Mouse (Mus musculus) liver, embryonic 16.5 days (tissue): ENCODE data around the gene Zp1. TPM values are rescaled to one million over a fixed set of nuclear protein-coding genes. Genes with fewer than 3 reads are reported as not detected.

ENCODE experiments used
- ATAC-seq: fragments of 200-750 bp; cut with Nextera tagmentation; 2 replicates; pipeline ENCODE4 v1.8.0; 2017; ENCODE audit warnings: low read depth, mild to moderate bottlenecking, moderate number of reproducible peaks, moderate library complexity
- H3K27ac ChIP-seq: fragments of 300-500 bp; sonication (generic); 2 replicates; pipeline ENCODE4 v1.5.1; 2014; ENCODE audit warnings: mild to moderate bottlenecking, low read length
- H3K27me3 ChIP-seq: fragments of 300-500 bp; sonication (generic); 2 replicates; pipeline ENCODE4 v1.6.1; 2014; ENCODE audit warnings: low read depth, low read length, mixed read lengths; ENCODE audit not compliant: control insufficient read depth, insufficient read depth
- H3K36me3 ChIP-seq: fragments of 300-500 bp; sonication (generic); 2 replicates; pipeline ENCODE4 v1.6.1; 2014; ENCODE audit warnings: mild to moderate bottlenecking; ENCODE audit not compliant: control insufficient read depth, insufficient read depth
- H3K4me1 ChIP-seq: fragments of 300-500 bp; sonication (generic); 2 replicates; pipeline ENCODE4 v1.6.1; 2014; ENCODE audit warnings: low read depth, low read length, mixed read lengths; ENCODE audit not compliant: control insufficient read depth
- H3K4me2 ChIP-seq: fragments of 300-500 bp; sonication (generic); 2 replicates; pipeline ENCODE4 v1.6.1; 2014; ENCODE audit warnings: low read depth, low read length, mixed read lengths
- H3K4me3 ChIP-seq: fragments of 300-500 bp; sonication (generic); 2 replicates; pipeline ENCODE4 v1.5.1; 2014; ENCODE audit warnings: low read depth, mild to moderate bottlenecking, low read length
- H3K9ac ChIP-seq: fragments of 300-500 bp; sonication (generic); 2 replicates; pipeline ENCODE4 v1.6.1; 2014; ENCODE audit warnings: low read depth, low read length
- H3K9me3 ChIP-seq: fragments of 300-500 bp; sonication (generic); replicated peaks from 2 replicates; pipeline ENCODE4 v1.6.1; 2016; ENCODE audit warnings: low read length; ENCODE audit not compliant: control insufficient read depth
- WGBS: fragments of 180-500 bp; shearing (Covaris S2); extraction: QIAGEN DNeasy Blood & Tissue Kit; methylation state at CpG from one replicate; pipeline ENCODE4 v1.1.7; 2014; ENCODE audit not compliant: insufficient replicate concordance; 5-methylcytosine and 5-hydroxymethylcytosine counted together
- polyA plus RNA-seq: library from polyadenylated mRNA; unstranded; fragments of >200 nt; fragmentation: Nextera tagmentation; extraction: Ambion mirVana; gene quantifications from 2 replicates; pipeline ENCODE4 v1.2.1, GENCODE M21; 2015

Zp1 gene
- polyA plus RNA-seq, 1 experiment from 2014 or later: not detected

DNA sequence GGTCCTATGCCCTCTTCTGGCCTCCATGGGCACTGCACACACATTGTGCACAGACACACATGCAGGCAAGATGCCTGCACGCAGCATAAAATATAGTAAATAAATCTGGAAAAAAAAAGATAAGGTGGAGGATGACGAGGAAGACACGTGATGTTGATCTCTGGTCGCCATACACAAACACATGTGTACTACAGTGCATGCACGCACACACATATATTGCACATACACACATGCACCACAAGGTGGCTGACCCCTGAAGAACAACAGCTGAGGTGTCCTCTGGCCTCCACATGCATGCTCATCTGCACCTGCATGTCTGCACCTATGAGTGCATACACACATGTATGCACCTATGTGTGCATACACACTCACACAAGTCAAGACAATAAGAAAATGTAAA lies 15.6 kb upstream of the Zp1 start:
- H3K27me3 ChIP-seq: no peaks in the 10 kb centered on the region
- no peak for ATAC-seq
- no peak overlapping the region for H3K4me2 ChIP-seq
- H3K4me1 ChIP-seq: peaks cover 21% of the 10 kb centered on the region
- H3K4me3 ChIP-seq: no peak overlapping the region
- no peaks in the 10 kb centered on the region for H3K36me3 ChIP-seq
- 67% methylated on average over 5 of the region's 5 CpGs for WGBS
- H3K9ac ChIP-seq: no peak overlapping the region
- H3K9me3 ChIP-seq: no peaks in the 10 kb centered on the region; the same call in 1 of the 2 replicates
- H3K27ac ChIP-seq: no peak overlapping the region

GRCm38 (mm10) chr19:10935029-10935428 lies 14.6 kb upstream of the Zp1 start:
- H3K9ac ChIP-seq: no peak overlapping the region
- H3K9me3 ChIP-seq: no peaks in the 10 kb centered on the region; the same call in 1 of the 2 replicates
- H3K4me3 ChIP-seq: no peak overlapping the region
- H3K4me2 ChIP-seq: no peak overlapping the region
- no peak overlapping the region for H3K27ac ChIP-seq
- no peaks in the 10 kb centered on the region for H3K27me3 ChIP-seq
- 36% methylated on average over 5 of the region's 5 CpGs for WGBS
- no peaks in the 10 kb centered on the region for H3K36me3 ChIP-seq
- ATAC-seq: no peak
- peaks cover 13% of the 10 kb centered on the region for H3K4me1 ChIP-seq

DNA sequence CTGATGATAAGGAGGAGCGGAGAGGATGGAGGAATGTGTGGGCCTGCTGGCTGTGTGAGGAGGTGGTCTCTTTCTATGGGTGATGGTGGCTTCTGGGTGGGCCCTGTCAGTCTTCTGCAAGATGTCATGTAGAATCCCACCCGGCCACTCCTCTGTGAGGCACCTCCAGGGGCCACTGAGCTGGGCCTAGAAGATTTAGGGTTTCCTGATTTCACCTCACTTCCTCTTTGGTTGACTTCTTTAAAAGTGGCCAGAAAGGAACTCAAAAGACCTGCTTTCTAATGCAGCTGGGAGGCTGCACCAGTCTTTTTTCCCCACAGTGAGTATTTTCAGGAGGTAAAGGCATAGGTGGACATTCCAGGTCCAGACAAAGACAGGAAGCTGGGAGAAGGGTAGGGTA lies 10.2 kb upstream of the Zp1 start:
- H3K9me3 ChIP-seq: no peaks in the 10 kb centered on the region
- no peak overlapping the region for H3K27ac ChIP-seq
- no peaks in the 10 kb centered on the region for H3K36me3 ChIP-seq
- H3K4me1 ChIP-seq: no peaks in the 10 kb centered on the region
- no peak overlapping the region for H3K9ac ChIP-seq
- 33% methylated on average over 2 of the region's 2 CpGs for WGBS
- H3K4me2 ChIP-seq: no peak overlapping the region
- no peak overlapping the region for H3K4me3 ChIP-seq
- no peak for ATAC-seq
- H3K27me3 ChIP-seq: no peaks in the 10 kb centered on the region; the same call in 1 of the 2 replicates

GRCm38 (mm10) chr19:10926666-10927065 lies 6.2 kb upstream of the Zp1 start:
- Histone ChIP-seq H3K27ac (no peak overlapping the region), H3K4me1 (no peaks in the 10 kb centered on the region), H3K36me3 (no peaks in the 10 kb centered on the region), H3K9me3 (no peaks in the 10 kb centered on the region), H3K27me3 (no peaks in the 10 kb centered on the region; the same call in 1 of the 2 replicates), H3K4me2 (no peak overlapping the region), H3K4me3 (no peak overlapping the region), H3K9ac (no peak overlapping the region)
- WGBS: 35% methylated on average over 4 of the region's 4 CpGs
- ATAC-seq: no peak

DNA sequence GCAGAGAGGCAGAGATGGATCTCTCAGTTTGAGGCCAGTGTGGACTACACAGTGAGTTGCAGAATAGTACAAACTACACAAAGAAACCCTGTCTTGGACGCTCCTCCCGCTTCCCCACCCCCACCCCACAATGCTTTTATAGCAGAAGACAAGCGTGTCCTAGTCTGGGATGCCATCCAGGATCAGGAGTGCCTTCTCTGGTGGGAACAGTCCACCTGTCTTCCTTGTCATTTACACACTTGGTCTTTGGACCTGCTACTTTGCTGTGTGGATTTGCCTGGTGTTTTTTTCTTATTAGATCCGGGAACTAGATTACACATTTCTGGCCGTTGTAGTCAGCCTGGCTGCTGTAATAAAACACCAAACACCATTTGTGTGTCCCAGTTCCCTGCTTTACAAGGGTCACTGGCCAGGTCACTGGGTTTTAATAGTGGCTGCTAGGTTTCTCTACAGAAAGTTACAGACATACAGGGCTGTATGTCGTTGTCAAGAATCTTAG lies 5.7 kb upstream of the Zp1 start:
- no peak overlapping the region for H3K9ac ChIP-seq
- ATAC-seq: no peak

DNA sequence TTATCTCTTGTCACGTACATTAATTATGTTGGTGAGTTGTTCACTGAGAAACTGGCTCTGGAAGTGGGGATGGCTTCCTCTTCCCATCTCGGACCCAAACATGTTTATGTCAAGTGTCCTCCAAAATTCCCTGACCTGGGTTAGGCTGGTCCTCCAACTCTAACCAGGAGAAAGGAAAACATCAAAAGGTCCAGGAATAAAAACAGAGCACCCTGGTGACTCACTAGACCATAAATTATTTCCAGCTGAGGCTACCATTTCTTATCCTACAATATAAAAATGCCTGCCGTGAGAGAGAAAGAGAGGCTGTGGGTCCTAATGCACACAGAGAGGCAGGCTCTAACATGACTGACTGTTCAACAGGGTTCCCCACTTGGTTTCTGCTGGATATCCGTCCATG lies 3.8 kb upstream of the Zp1 start:
- Histone ChIP-seq H3K27me3 (no peaks in the 10 kb centered on the region; the same call in 1 of the 2 replicates), H3K9me3 (no peaks in the 10 kb centered on the region), H3K4me2 (no peak overlapping the region), H3K4me3 (no peak overlapping the region), H3K4me1 (no peaks in the 10 kb centered on the region), H3K9ac (no peak overlapping the region), H3K27ac (no peak overlapping the region), H3K36me3 (no peaks in the 10 kb centered on the region)
- 37% methylated on average over 4 of the region's 4 CpGs for WGBS
- ATAC-seq: no peak

More for the DNA sequence above, 5.7 kb upstream of the Zp1 start:
- Histone ChIP-seq H3K4me1 (no peaks in the 10 kb centered on the region), H3K4me2 (no peak overlapping the region), H3K9me3 (no peaks in the 10 kb centered on the region), H3K27ac (no peak overlapping the region), H3K4me3 (no peak overlapping the region), H3K36me3 (no peaks in the 10 kb centered on the region), H3K27me3 (no peaks in the 10 kb centered on the region; the same call in 1 of the 2 replicates)
- WGBS: 55% methylated on average over 6 of the region's 6 CpGs

GRCm38 (mm10) chr19:10921058-10921457 lies 626 bp upstream of the Zp1 start:
- ATAC-seq: no peak
- WGBS: 50% methylated on average over 3 of the region's 3 CpGs
- H3K27me3 ChIP-seq: no peaks in the 10 kb centered on the region

GRCm38 (mm10) chr19:10918321-10918991 lies 2.0 kb downstream of the Zp1 start:
- Histone ChIP-seq H3K9ac (no peak overlapping the region), H3K27ac (no peak overlapping the region), H3K27me3 (no peaks in the 10 kb centered on the region), H3K4me1 (no peaks in the 10 kb centered on the region), H3K4me2 (no peak overlapping the region), H3K9me3 (no peaks in the 10 kb centered on the region), H3K4me3 (no peak overlapping the region), H3K36me3 (no peaks in the 10 kb centered on the region)
- ATAC-seq: no peak
- 66% methylated on average over 10 of the region's 10 CpGs for WGBS

More at GRCm38 (mm10) chr19:10921058-10921457, 626 bp upstream of the Zp1 start:
- Histone ChIP-seq H3K4me3 (no peak overlapping the region), H3K9me3 (no peaks in the 10 kb centered on the region), H3K9ac (no peak overlapping the region), H3K27ac (no peak overlapping the region), H3K4me2 (no peak overlapping the region), H3K36me3 (no peaks in the 10 kb centered on the region), H3K4me1 (no peaks in the 10 kb centered on the region)

DNA sequence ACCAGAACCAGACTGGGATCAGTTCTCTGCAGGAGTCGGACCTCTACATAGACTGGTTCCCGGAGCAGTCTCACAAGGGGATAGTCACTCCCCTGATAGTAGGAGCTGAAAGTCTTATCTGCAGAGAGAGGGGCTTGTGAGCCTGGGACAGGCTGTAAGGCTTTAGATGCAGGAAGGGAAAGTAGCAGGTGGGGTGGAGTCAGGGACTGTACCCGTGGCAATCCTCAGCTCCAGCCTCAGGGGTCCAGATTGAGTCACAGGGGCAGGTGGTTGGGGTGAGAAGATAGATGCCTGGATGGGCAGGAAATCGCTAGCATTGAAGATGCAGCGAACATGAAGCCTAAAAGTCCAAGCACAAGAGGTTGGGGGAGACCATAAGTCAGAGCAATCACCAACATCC lies 3.9 kb downstream of the Zp1 start:
- Histone ChIP-seq H3K36me3 (no peaks in the 10 kb centered on the region), H3K9me3 (no peaks in the 10 kb centered on the region), H3K4me3 (no peak overlapping the region), H3K27ac (no peak overlapping the region), H3K4me2 (no peak overlapping the region), H3K9ac (no peak overlapping the region), H3K27me3 (no peaks in the 10 kb centered on the region), H3K4me1 (no peaks in the 10 kb centered on the region)
- ATAC-seq: no peak
- WGBS: 40% methylated on average over 5 of the region's 5 CpGs
